Comparison of ENCODE assay signal across 11 mouse cellular contexts in genomic region chr12:67219564-67219963, GRCm38 (mm10). TPM values are rescaled to one million over a fixed set of nuclear protein-coding genes. Genes with fewer than 3 reads are reported as not detected.
A peak's percentile ranks its signal among the peaks of the same experiment; 100 is the strongest.
DNase-seq lines count a peak whose midpoint lies in the region; ATAC-seq and TF ChIP-seq lines count a peak whose summit lies in the region.
"Had no signal": no experiment of that assay in that cellular context is flagged by ENCODE, and none has a peak within 500 bp of the region (broad histone marks: within the 10 kb centered on the region; RNA-seq: fewer than 3 reads in every experiment).

No protein-coding gene starts in this region.

- no peak for TF ChIP-seq CTCF in olfactory bulb, adult 2 months (IDR thresholded peaks at IDR 0.05; ENCODE audit: insufficient read depth, low read depth, low read length)

- no peak overlapping the region for H3K4me2 ChIP-seq in limb, embryonic 11.5 days (ENCODE audit: low read depth, severe bottlenecking)
- peak overlapping the region; percentile 93 for H3K4me2 ChIP-seq in forebrain, embryonic 12.5 days
- peak overlapping the region; percentile 96; the same call in 1 of the 2 replicates for H3K4me2 ChIP-seq in limb, embryonic 15.5 days
- H3K4me2 ChIP-seq in heart, embryonic 12.5 days, result no peak overlapping the region
- H3K4me2 ChIP-seq: liver, embryonic 13.5 days had no signal

- H3K36me3 ChIP-seq in limb, embryonic 11.5 days (ENCODE audit: control insufficient read depth, insufficient read depth, low read length), result no peaks in the 10 kb centered on the region
- H3K36me3 ChIP-seq in limb, embryonic 10.5 days, result no peaks in the 10 kb centered on the region
- no peaks in the 10 kb centered on the region for H3K36me3 ChIP-seq in forebrain, embryonic 12.5 days (replicated peaks)
- H3K36me3 ChIP-seq in limb, embryonic 15.5 days, result no peaks in the 10 kb centered on the region
- no peaks in the 10 kb centered on the region for H3K36me3 ChIP-seq in heart, embryonic 12.5 days
- H3K36me3 ChIP-seq: liver, embryonic 13.5 days had no signal

- H3K9me3 ChIP-seq in limb, embryonic 11.5 days (ENCODE audit: control insufficient read depth, low read length), result no peaks in the 10 kb centered on the region
- H3K9me3 ChIP-seq in limb, embryonic 10.5 days (replicated peaks), result no peaks in the 10 kb centered on the region
- H3K9me3 ChIP-seq in forebrain, embryonic 12.5 days, result no peaks in the 10 kb centered on the region
- H3K9me3 ChIP-seq in limb, embryonic 15.5 days, result no peaks in the 10 kb centered on the region
- no peaks in the 10 kb centered on the region for H3K9me3 ChIP-seq in heart, embryonic 12.5 days (replicated peaks)
- H3K9me3 ChIP-seq: liver, embryonic 13.5 days had no signal

- WGBS in limb, embryonic 11.5 days, result 22% methylated on average over 5 of the region's 5 CpGs
- WGBS in limb, embryonic 10.5 days, result 29% methylated on average over 5 of the region's 5 CpGs
- 29% methylated on average over 5 of the region's 5 CpGs for WGBS in forebrain, embryonic 12.5 days
- WGBS in limb, embryonic 15.5 days, result 25% methylated on average over 5 of the region's 5 CpGs
- WGBS in olfactory bulb, adult 2 months, result 15% methylated on average over 5 of the region's 5 CpGs
- WGBS in heart, embryonic 12.5 days, result 24% methylated on average over 5 of the region's 5 CpGs

- peaks cover 38% of the 10 kb centered on the region for H3K27me3 ChIP-seq in limb, embryonic 11.5 days (ENCODE audit: control insufficient read depth, insufficient read depth, low read length)
- peaks cover 57% of the 10 kb centered on the region for H3K27me3 ChIP-seq in limb, embryonic 10.5 days (ENCODE audit: low read depth, poor library complexity, severe bottlenecking)
- H3K27me3 ChIP-seq in forebrain, embryonic 12.5 days, result peaks cover 6% of the 10 kb centered on the region; the same call in 1 of the 2 replicates
- peaks cover 44% of the 10 kb centered on the region for H3K27me3 ChIP-seq in limb, embryonic 15.5 days
- H3K27me3 ChIP-seq in heart, embryonic 12.5 days (replicated peaks), result peaks cover 53% of the 10 kb centered on the region

- H3K4me1 ChIP-seq in limb, embryonic 11.5 days (ENCODE audit: control insufficient read depth, insufficient read depth, low read length), result no peaks in the 10 kb centered on the region
- peaks cover 26% of the 10 kb centered on the region for H3K4me1 ChIP-seq in limb, embryonic 10.5 days
- peaks cover 12% of the 10 kb centered on the region; the same call in 1 of the 2 replicates for H3K4me1 ChIP-seq in forebrain, embryonic 12.5 days
- peaks cover 26% of the 10 kb centered on the region for H3K4me1 ChIP-seq in limb, embryonic 15.5 days
- 0 out of 2 replicates have a peak, but pooled peaks cover 3% of the 10 kb centered on the region for H3K4me1 ChIP-seq in olfactory bulb, adult 2 months (ENCODE audit: control insufficient read depth, insufficient read depth, low read length)
- peaks cover 21% of the 10 kb centered on the region for H3K4me1 ChIP-seq in heart, embryonic 12.5 days (replicated peaks)

- no peak overlapping the region for H3K4me3 ChIP-seq in limb, embryonic 11.5 days (ENCODE audit: low read depth, low read length)
- H3K4me3 ChIP-seq in limb, embryonic 10.5 days, result no peak overlapping the region
- peak overlapping the region; percentile 74 for H3K4me3 ChIP-seq in forebrain, embryonic 12.5 days (replicated peaks)
- peak overlapping the region; percentile 56; the same call in 1 of the 2 replicates for H3K4me3 ChIP-seq in limb, embryonic 15.5 days
- H3K4me3 ChIP-seq in olfactory bulb, adult 2 months (ENCODE audit: insufficient read depth, low read depth, low read length), result peak overlapping the region; percentile 55
- H3K4me3 ChIP-seq in heart, embryonic 12.5 days, result no peak overlapping the region
- H3K4me3 ChIP-seq: liver, embryonic 13.5 days; megakaryocyte, embryonic 14.5 days had no signal

- no peak overlapping the region for H3K27ac ChIP-seq in limb, embryonic 11.5 days (replicated peaks; ENCODE audit: low read depth, low read length)
- no peak overlapping the region for H3K27ac ChIP-seq in limb, embryonic 10.5 days
- H3K27ac ChIP-seq in forebrain, embryonic 12.5 days, result no peak overlapping the region
- no peak overlapping the region for H3K27ac ChIP-seq in limb, embryonic 15.5 days
- 0 out of 2 replicates have a peak overlapping the region, but pooled peaks have one; percentile 54 for H3K27ac ChIP-seq in olfactory bulb, adult 2 months (ENCODE audit: insufficient read depth, low read depth, low read length)
- H3K27ac ChIP-seq in heart, embryonic 12.5 days (ENCODE audit: poor library complexity, severe bottlenecking), result no peak overlapping the region
- H3K27ac ChIP-seq: liver, embryonic 13.5 days had no signal

- no peak for TF ChIP-seq POLR2A in olfactory bulb, adult 2 months (IDR thresholded peaks at IDR 0.05; ENCODE audit: insufficient read depth, low read depth, low read length)

- no peak overlapping the region for H3K9ac ChIP-seq in limb, embryonic 11.5 days (ENCODE audit: low read length)
- H3K9ac ChIP-seq in forebrain, embryonic 12.5 days, result no peak overlapping the region
- H3K9ac ChIP-seq in limb, embryonic 15.5 days, result no peak overlapping the region
- no peak overlapping the region for H3K9ac ChIP-seq in heart, embryonic 12.5 days
- H3K9ac ChIP-seq: liver, embryonic 13.5 days had no signal

- no peak for ATAC-seq in limb, embryonic 11.5 days (ENCODE audit: insufficient number of reproducible peaks, low FRiP score, low TSS enrichment, low read depth)
- no peak for ATAC-seq in forebrain, embryonic 12.5 days (ENCODE audit: low FRiP score)
- ATAC-seq in limb, embryonic 15.5 days (ENCODE audit: insufficient number of reproducible peaks, low FRiP score, low TSS enrichment, low read depth), result no peak
- no peak for ATAC-seq in heart, embryonic 12.5 days (ENCODE audit: insufficient number of reproducible peaks, low FRiP score)

- DNase-seq in limb, embryonic 11.5 days (ENCODE audit: low spot score), result peak; percentile 22
- DNase-seq in limb, embryonic 10.5 days (ENCODE audit: low spot score), result no peak
- DNase-seq in lung, postnatal 4 days, result no peak
- DNase-seq in kidney, postnatal 14 days, result no peak
- DNase-seq: kidney, postnatal 36 days; liver, embryonic 13.5 days had no signal

RNA-seq across cellular contexts. Expression of gene Mdga2, which starts 2.8 kb away (rescaled TPM):
- 0.48 and 0.79 TPM in 2 replicates for polyA plus RNA-seq in limb, embryonic 11.5 days (2014; fragmentation: Nextera tagmentation; extraction: Ambion mirVana)
- polyA plus RNA-seq in limb, embryonic 10.5 days (2016; fragmentation: Nextera tagmentation; extraction: Ambion mirVana), result 0.38 and 0.53 TPM in 2 replicates
- 8.6 and 9.9 TPM in 2 replicates for polyA plus RNA-seq in forebrain, embryonic 12.5 days (2016; fragmentation: Nextera tagmentation; extraction: Ambion mirVana)
- polyA plus RNA-seq in limb, embryonic 15.5 days (2015; fragmentation: Nextera tagmentation; extraction: Ambion mirVana), result 2.9 and 4.4 TPM in 2 replicates
- not detected in 2 replicates for polyA plus RNA-seq in olfactory bulb, adult 2 months (2012; ENCODE audit: insufficient read depth, insufficient read length, low replicate concordance, missing spikeins)
- 0.13 and 0.18 TPM in 2 replicates for polyA plus RNA-seq in heart, embryonic 12.5 days (2016; fragmentation: Nextera tagmentation; extraction: Ambion mirVana)

Comparison
In these comparisons a context has a peak if more than half of its experiments do, and no peak if none do; other contexts are left out.
1. H3K4me2 ChIP-seq: peak in forebrain, embryonic 12.5 days (single experiment) and limb, embryonic 15.5 days (single experiment); none in limb, embryonic 11.5 days (single experiment) and heart, embryonic 12.5 days (single experiment).
2. H3K4me3 ChIP-seq: peak in forebrain, embryonic 12.5 days (single experiment), limb, embryonic 15.5 days (single experiment) and olfactory bulb, adult 2 months (single experiment); none in limb, embryonic 11.5 days (single experiment), limb, embryonic 10.5 days (single experiment) and heart, embryonic 12.5 days (single experiment).